Mouse (Mus musculus): Measurements from ENCODE around the gene Erich4. TPM values are rescaled to one million over a fixed set of nuclear protein-coding genes. Genes with fewer than 3 reads are reported as not detected.

Gene Erich4
- total and polyA plus RNA-seq, 3 experiments: 0.47 TPM; not detected in 2

- no peak for DNase-seq
- Histone ChIP-seq H3K27me3 (ENCODE audit: control insufficient read depth, insufficient read depth, low read length) (no peaks in the 10 kb centered on the region), H3K36me3 (ENCODE audit: control insufficient read depth, insufficient read depth, low read length) (no peaks in the 10 kb centered on the region), H3K4me1 (ENCODE audit: control insufficient read depth, insufficient read depth, low read length) (no peaks in the 10 kb centered on the region), H3K9ac (ENCODE audit: low read depth, low read length) (no peak overlapping the region), H3K79me2 (replicated peaks; ENCODE audit: control insufficient read depth, insufficient read depth, low read length) (no peaks in the 10 kb centered on the region), H3K27ac (no peak overlapping the region), H3K4me3 (no peak overlapping the region)
- TF ChIP-seq POLR2A (IDR thresholded peaks at IDR 0.05; ENCODE audit: insufficient read depth, low read depth, low read length): no peak
- TF ChIP-seq EP300 (IDR thresholded peaks at IDR 0.05; ENCODE audit: insufficient read depth, low read depth, low read length): no peak
- no peak for TF ChIP-seq CTCF (IDR thresholded peaks at IDR 0.05)
- WGBS: 81% methylated on average over 11 of the region's 11 CpGs
- intact Hi-C loops (cut with DNase I): no loop called here
Measured at GRCm38 (mm10) chr7:25600666-25601065, 15.0 kb downstream of the Erich4 start.

DNA sequence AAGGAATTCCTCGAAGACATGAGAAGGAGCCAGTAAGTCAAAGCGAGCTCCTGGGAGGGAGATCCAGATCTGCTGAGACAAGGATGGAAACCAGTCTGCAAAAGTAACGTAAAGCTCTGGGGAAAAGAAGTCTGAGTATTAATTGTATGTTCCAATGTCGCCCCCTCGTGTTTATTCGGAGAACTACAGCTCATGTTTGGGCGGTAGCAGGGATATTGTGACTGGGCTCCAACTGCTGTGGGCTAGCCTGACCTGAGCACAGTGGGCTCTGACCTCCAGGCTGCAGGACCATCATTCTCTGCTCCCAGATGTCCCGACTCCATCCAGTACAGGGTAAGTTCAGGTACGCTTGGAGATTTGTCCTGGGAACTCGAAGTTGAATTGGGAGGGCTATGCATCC lies 16.0 kb downstream of the Erich4 start:
- no peak overlapping the region for H3K4me3 ChIP-seq
- H3K27ac ChIP-seq: no peak overlapping the region
- H3K27me3 ChIP-seq (ENCODE audit: control insufficient read depth, insufficient read depth, low read length): no peaks in the 10 kb centered on the region
- H3K36me3 ChIP-seq (ENCODE audit: control insufficient read depth, insufficient read depth, low read length): no peaks in the 10 kb centered on the region
- 10% methylated on average over 10 of the region's 10 CpGs for WGBS
- TF ChIP-seq POLR2A (IDR thresholded peaks at IDR 0.05; ENCODE audit: insufficient read depth, low read depth, low read length) (no peak), CTCF (IDR thresholded peaks at IDR 0.05) (peak; percentile 91)
- peak; percentile 54 to 75 for DNase-seq
- no peaks in the 10 kb centered on the region for H3K79me2 ChIP-seq (replicated peaks; ENCODE audit: control insufficient read depth, insufficient read depth, low read length)
- H3K9ac ChIP-seq (ENCODE audit: low read depth, low read length): no peak overlapping the region
- no peaks in the 10 kb centered on the region for H3K4me1 ChIP-seq (ENCODE audit: control insufficient read depth, insufficient read depth, low read length)
- intact Hi-C loops (cut with DNase I): loop anchor here (5.0 kb wide), 2 partner anchors 112 to 172 kb away; no protein-coding TSS in a partner anchor

DNA sequence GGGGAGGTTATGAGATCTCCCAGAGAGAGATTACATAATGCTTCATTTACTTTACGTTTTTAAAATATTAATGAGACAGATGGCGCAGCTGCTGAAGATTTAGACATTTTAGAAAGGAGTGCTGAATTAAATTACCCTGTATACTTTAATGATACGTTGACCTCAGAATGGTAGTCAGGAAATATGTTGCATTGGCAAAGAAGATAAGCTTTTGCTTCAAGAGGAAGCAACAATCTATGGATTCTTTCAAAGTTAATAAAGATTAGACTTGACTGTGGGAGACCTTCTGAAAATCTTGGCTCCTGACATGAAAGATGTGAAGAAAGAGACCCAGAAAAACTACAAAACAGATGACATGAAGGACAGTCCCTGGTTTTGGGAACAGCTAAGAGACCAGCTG lies 21.8 kb downstream of the Erich4 start:
- WGBS: 63% methylated on average over 3 of the region's 3 CpGs
- intact Hi-C loops (cut with DNase I): no loop called here
- Histone ChIP-seq H3K4me3 (no peak overlapping the region), H3K4me1 (ENCODE audit: control insufficient read depth, insufficient read depth, low read length) (no peaks in the 10 kb centered on the region), H3K36me3 (ENCODE audit: control insufficient read depth, insufficient read depth, low read length) (no peaks in the 10 kb centered on the region), H3K27me3 (ENCODE audit: control insufficient read depth, insufficient read depth, low read length) (no peaks in the 10 kb centered on the region), H3K27ac (no peak overlapping the region), H3K9ac (ENCODE audit: low read depth, low read length) (no peak overlapping the region), H3K79me2 (replicated peaks; ENCODE audit: control insufficient read depth, insufficient read depth, low read length) (no peaks in the 10 kb centered on the region)
- TF ChIP-seq CTCF (IDR thresholded peaks at IDR 0.05): no peak
- no peak for TF ChIP-seq EP300 (IDR thresholded peaks at IDR 0.05; ENCODE audit: insufficient read depth, low read depth, low read length)
- no peak for TF ChIP-seq POLR2A (IDR thresholded peaks at IDR 0.05; ENCODE audit: insufficient read depth, low read depth, low read length)
- no peak for DNase-seq

DNA sequence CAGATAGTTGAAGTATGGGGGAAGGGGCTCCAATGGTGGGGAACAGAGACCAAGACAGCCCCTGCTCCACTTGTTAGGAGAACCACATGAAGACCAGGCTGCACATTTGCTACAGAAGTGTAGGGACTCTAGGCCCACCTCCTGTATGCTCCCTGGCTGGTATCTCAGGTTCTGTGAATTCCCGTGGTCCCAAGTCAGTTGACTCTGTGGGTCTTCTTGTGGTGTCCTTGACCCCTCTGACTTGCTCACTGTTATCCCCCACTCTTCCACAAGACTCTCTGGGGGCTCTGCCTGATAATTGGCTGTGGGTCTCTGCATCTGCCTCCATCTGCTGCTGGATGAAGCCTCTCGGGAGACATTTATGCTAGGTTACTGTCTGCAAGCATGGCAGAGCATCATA lies 24.5 kb downstream of the Erich4 start:
- 79% methylated on average over 2 of the region's 2 CpGs for WGBS
- TF ChIP-seq CTCF (IDR thresholded peaks at IDR 0.05) (no peak), EP300 (IDR thresholded peaks at IDR 0.05; ENCODE audit: insufficient read depth, low read depth, low read length) (no peak), POLR2A (IDR thresholded peaks at IDR 0.05; ENCODE audit: insufficient read depth, low read depth, low read length) (no peak)
- H3K4me3 ChIP-seq: no peak overlapping the region
- H3K4me1 ChIP-seq (ENCODE audit: control insufficient read depth, insufficient read depth, low read length): no peaks in the 10 kb centered on the region
- intact Hi-C loops (cut with DNase I): no loop called here
- no peaks in the 10 kb centered on the region for H3K36me3 ChIP-seq (ENCODE audit: control insufficient read depth, insufficient read depth, low read length)
- H3K79me2 ChIP-seq (replicated peaks; ENCODE audit: control insufficient read depth, insufficient read depth, low read length): no peaks in the 10 kb centered on the region
- H3K27me3 ChIP-seq (ENCODE audit: control insufficient read depth, insufficient read depth, low read length): no peaks in the 10 kb centered on the region
- DNase-seq: no peak
- H3K27ac ChIP-seq: no peak overlapping the region
- no peak overlapping the region for H3K9ac ChIP-seq (ENCODE audit: low read depth, low read length)

GRCm38 (mm10) chr7:25585351-25586204 lies 30.1 kb downstream of the Erich4 start:
- no peaks in the 10 kb centered on the region for H3K4me1 ChIP-seq (ENCODE audit: control insufficient read depth, insufficient read depth, low read length)
- H3K27me3 ChIP-seq (ENCODE audit: control insufficient read depth, insufficient read depth, low read length): no peaks in the 10 kb centered on the region
- H3K4me3 ChIP-seq: no peak overlapping the region
- no peaks in the 10 kb centered on the region for H3K36me3 ChIP-seq (ENCODE audit: control insufficient read depth, insufficient read depth, low read length)
- H3K9ac ChIP-seq (ENCODE audit: low read depth, low read length): no peak overlapping the region
- no peaks in the 10 kb centered on the region for H3K79me2 ChIP-seq (replicated peaks; ENCODE audit: control insufficient read depth, insufficient read depth, low read length)
- no peak for TF ChIP-seq POLR2A (IDR thresholded peaks at IDR 0.05; ENCODE audit: insufficient read depth, low read depth, low read length)
- TF ChIP-seq EP300 (IDR thresholded peaks at IDR 0.05; ENCODE audit: insufficient read depth, low read depth, low read length): no peak
- TF ChIP-seq CTCF (IDR thresholded peaks at IDR 0.05): no peak
- no peak for DNase-seq
- intact Hi-C loops (cut with DNase I): no loop called here
- WGBS: 70% methylated on average over 9 of the region's 9 CpGs
- no peak overlapping the region for H3K27ac ChIP-seq

- TF ChIP-seq EP300 (IDR thresholded peaks at IDR 0.05; ENCODE audit: insufficient read depth, low read depth, low read length) (no peak), POLR2A (IDR thresholded peaks at IDR 0.05; ENCODE audit: insufficient read depth, low read depth, low read length) (no peak), CTCF (IDR thresholded peaks at IDR 0.05) (no peak)
- Histone ChIP-seq H3K4me3 (no peak overlapping the region), H3K27ac (no peak overlapping the region), H3K36me3 (ENCODE audit: control insufficient read depth, insufficient read depth, low read length) (no peaks in the 10 kb centered on the region), H3K4me1 (ENCODE audit: control insufficient read depth, insufficient read depth, low read length) (no peaks in the 10 kb centered on the region), H3K27me3 (ENCODE audit: control insufficient read depth, insufficient read depth, low read length) (no peaks in the 10 kb centered on the region), H3K79me2 (replicated peaks; ENCODE audit: control insufficient read depth, insufficient read depth, low read length) (no peaks in the 10 kb centered on the region), H3K9ac (ENCODE audit: low read depth, low read length) (no peak overlapping the region)
- 81% methylated on average over 5 of the region's 5 CpGs for WGBS
- intact Hi-C loops (cut with DNase I): no loop called here
- no peak for DNase-seq
Measured at GRCm38 (mm10) chr7:25584651-25585050, 31.0 kb downstream of the Erich4 start.

Measured in heart, adult 2 months (tissue).